Mouse (Mus musculus) heart, embryonic 15.5 days (tissue): ENCODE measurements around the gene Olfr116. TPM values are rescaled to one million over a fixed set of nuclear protein-coding genes. Genes with fewer than 3 reads are reported as not detected.

Source experiments
- ATAC-seq: fragments of 200-750 bp; cut with Nextera tagmentation; replicated peaks from 2 replicates; pipeline ENCODE4 v1.8.0; 2017; ENCODE audit warnings: low read depth, moderate TSS enrichment; ENCODE audit not compliant: insufficient number of reproducible peaks, insufficient read depth, low FRiP score
- H3K27ac ChIP-seq: fragments of 300-500 bp; sonication (generic); 2 replicates; pipeline ENCODE4 v1.5.1; 2015; ENCODE audit warnings: mild to moderate bottlenecking, inconsistent platforms
- H3K27me3 ChIP-seq: fragments of 300-500 bp; sonication (generic); 2 replicates; pipeline ENCODE4 v1.6.1; 2015; ENCODE audit warnings: inconsistent platforms
- H3K36me3 ChIP-seq: fragments of 300-500 bp; sonication (generic); 2 replicates; pipeline ENCODE4 v1.6.1; 2015; ENCODE audit warnings: mild to moderate bottlenecking, inconsistent platforms
- H3K4me1 ChIP-seq: fragments of 300-500 bp; sonication (generic); replicated peaks from 2 replicates; pipeline ENCODE4 v1.6.1; 2015; ENCODE audit warnings: inconsistent platforms
- H3K4me2 ChIP-seq: fragments of 300-500 bp; sonication (generic); 2 replicates; pipeline ENCODE4 v1.6.1; 2015; ENCODE audit warnings: inconsistent platforms, mild to moderate bottlenecking, moderate library complexity
- H3K4me3 ChIP-seq: fragments of 300-500 bp; sonication (generic); 2 replicates; pipeline ENCODE4 v1.5.1; 2015; ENCODE audit warnings: mild to moderate bottlenecking, inconsistent platforms
- H3K9ac ChIP-seq: fragments of 300-500 bp; sonication (generic); 2 replicates; pipeline ENCODE4 v1.6.1; 2015; ENCODE audit warnings: mild to moderate bottlenecking, inconsistent platforms
- H3K9me3 ChIP-seq: fragments of 300-500 bp; sonication (generic); replicated peaks from 2 replicates; pipeline ENCODE4 v1.6.1; 2016; ENCODE audit warnings: inconsistent platforms
- WGBS: fragments of 180-500 bp; shearing (Covaris S2); methylation state at CpG from one replicate; pipeline ENCODE4 v1.1.7; 2015; ENCODE audit warnings: mixed read lengths; 5-methylcytosine and 5-hydroxymethylcytosine counted together
- polyA plus RNA-seq: library from polyadenylated mRNA; unstranded; fragments of >200 nt; fragmentation: Nextera tagmentation; extraction: Ambion mirVana; gene quantifications from 2 replicates; pipeline ENCODE4 v1.2.1, GENCODE M21; 2015

The Olfr116 gene
- polyA plus RNA-seq = not detected in 2 replicates

- H3K4me1 ChIP-seq = no peaks in the 10 kb centered on the region
- H3K27ac ChIP-seq = no peak within 1 kb of the TSS
- WGBS = 77% methylated on average over 2 of the region's 2 CpGs
- no peaks in the 10 kb centered on the region; the same call in 1 of the 2 replicates for H3K9me3 ChIP-seq
- no peaks in the 10 kb centered on the region for H3K27me3 ChIP-seq
- no peak within 1 kb of the TSS for H3K9ac ChIP-seq
- no peak for ATAC-seq
- H3K36me3 ChIP-seq = no peaks in the 10 kb centered on the region
- no peak within 1 kb of the TSS for H3K4me2 ChIP-seq
- H3K4me3 ChIP-seq = no peak within 1 kb of the TSS
These were observed at the start of gene Olfr116, which contains the start of gene Olfr115 for GRCm38 (mm10) chr17:37627009-37627408. Gene Olfr116, minus strand, starts transcription at chr17:37627199. Gene Olfr115, minus strand, starts transcription at chr17:37627109.

GRCm38 (mm10) chr17:37666688-37667087, 39.7 kb upstream of the Olfr116 start, which contains the start of gene Olfr118:
Gene Olfr118, plus strand, starts transcription at chr17:37666988.
- no peak for ATAC-seq
- H3K4me2 ChIP-seq = no peak within 1 kb of the TSS
- 50% methylated on average over 2 of the region's 2 CpGs for WGBS

GRCm38 (mm10) chr17:37663682-37664081, 36.7 kb upstream of the Olfr116 start, which contains the start of gene Olfr117:
Gene Olfr117, minus strand, starts transcription at chr17:37663782.
- WGBS = 60% methylated on average over 1 of the region's 1 CpGs
- H3K4me2 ChIP-seq = no peak within 1 kb of the TSS
- no peak within 1 kb of the TSS for H3K4me3 ChIP-seq
- no peak within 1 kb of the TSS for H3K9ac ChIP-seq
- H3K9me3 ChIP-seq = no peaks in the 10 kb centered on the region
- H3K27me3 ChIP-seq = no peaks in the 10 kb centered on the region
- no peaks in the 10 kb centered on the region for H3K4me1 ChIP-seq
- no peaks in the 10 kb centered on the region for H3K36me3 ChIP-seq
- ATAC-seq = no peak
- H3K27ac ChIP-seq = no peak within 1 kb of the TSS

More at GRCm38 (mm10) chr17:37666688-37667087, 39.7 kb upstream of the Olfr116 start, which contains the start of gene Olfr118:
- no peaks in the 10 kb centered on the region for H3K27me3 ChIP-seq
- H3K27ac ChIP-seq = no peak within 1 kb of the TSS
- H3K4me3 ChIP-seq = no peak within 1 kb of the TSS
- no peak within 1 kb of the TSS for H3K9ac ChIP-seq
- no peaks in the 10 kb centered on the region for H3K4me1 ChIP-seq
- H3K9me3 ChIP-seq = no peaks in the 10 kb centered on the region
- H3K36me3 ChIP-seq = no peaks in the 10 kb centered on the region

- Histone ChIP-seq H3K4me2 (no peak within 1 kb of the TSS), H3K36me3 (no peaks in the 10 kb centered on the region), H3K9me3 (no peaks in the 10 kb centered on the region), H3K27ac (no peak within 1 kb of the TSS), H3K27me3 (no peaks in the 10 kb centered on the region), H3K4me3 (no peak within 1 kb of the TSS), H3K9ac (no peak within 1 kb of the TSS), H3K4me1 (no peaks in the 10 kb centered on the region)
- ATAC-seq = no peak
These were observed 34.4 kb downstream of the Olfr116 start, which contains the start of gene Olfr114 for GRCm38 (mm10) chr17:37592643-37593042. Gene Olfr114, minus strand, starts transcription at chr17:37592743.

- no peak within 1 kb of the TSS for H3K4me2 ChIP-seq
- H3K27me3 ChIP-seq = no peaks in the 10 kb centered on the region
- no peak for ATAC-seq
- H3K4me3 ChIP-seq = no peak within 1 kb of the TSS
- no peaks in the 10 kb centered on the region for H3K4me1 ChIP-seq
- no peaks in the 10 kb centered on the region for H3K9me3 ChIP-seq
- H3K27ac ChIP-seq = no peak within 1 kb of the TSS
- H3K36me3 ChIP-seq = no peaks in the 10 kb centered on the region
- no peak within 1 kb of the TSS for H3K9ac ChIP-seq
These were observed 49.4 kb downstream of the Olfr116 start, which contains the start of gene Olfr113 for GRCm38 (mm10) chr17:37577563-37577962. Gene Olfr113, minus strand, starts transcription at chr17:37577663.

Other genes starting within 250 kb of the Olfr116 start
- gene Olfr105-ps, start 248.2 kb downstream of the Olfr116 start, polyA plus RNA-seq = not detected in 2 replicates
- not detected in 2 replicates for gene Olfr106-ps, start 236.8 kb downstream of the Olfr116 start, polyA plus RNA-seq
- gene Olfr107, start 228.0 kb downstream of the Olfr116 start, polyA plus RNA-seq = not detected in 2 replicates
- gene Olfr108, start 181.7 kb downstream of the Olfr116 start, polyA plus RNA-seq = not detected in 2 replicates
- gene Olfr109, start 168.3 kb downstream of the Olfr116 start, polyA plus RNA-seq = not detected in 2 replicates
- gene H2-M2, start 143.6 kb downstream of the Olfr116 start, polyA plus RNA-seq = 0.24 TPM in 1 of 2 replicates, not detected in the other
- not detected in 2 replicates for gene Olfr110, start 134.7 kb downstream of the Olfr116 start, polyA plus RNA-seq
- gene Olfr111, start 119.2 kb downstream of the Olfr116 start, polyA plus RNA-seq = not detected in 2 replicates
- gene Olfr112, start 57.7 kb downstream of the Olfr116 start, polyA plus RNA-seq = not detected in 2 replicates
- gene Olfr113, start 49.5 kb downstream of the Olfr116 start, polyA plus RNA-seq = not detected in 2 replicates
- not detected in 2 replicates for gene Olfr114, start 34.5 kb downstream of the Olfr116 start, polyA plus RNA-seq
- not detected in 2 replicates for gene Olfr115, start 90 bp downstream of the Olfr116 start, polyA plus RNA-seq
- not detected in 2 replicates for gene Olfr117, start 36.6 kb upstream of the Olfr116 start, polyA plus RNA-seq
- gene Olfr118, start 39.8 kb upstream of the Olfr116 start, polyA plus RNA-seq = not detected in 2 replicates
- gene Olfr119, start 69.4 kb upstream of the Olfr116 start, polyA plus RNA-seq = not detected in 2 replicates
- not detected in 2 replicates for gene Olfr120, start 94.6 kb upstream of the Olfr116 start, polyA plus RNA-seq
- gene Olfr121, start 121.7 kb upstream of the Olfr116 start, polyA plus RNA-seq = not detected in 2 replicates
- gene Olfr122, start 141.4 kb upstream of the Olfr116 start, polyA plus RNA-seq = not detected in 2 replicates
- gene Olfr123, start 166.3 kb upstream of the Olfr116 start, polyA plus RNA-seq = not detected in 2 replicates
- not detected in 2 replicates for gene Olfr124, start 172.7 kb upstream of the Olfr116 start, polyA plus RNA-seq
- gene Olfr125, start 205.8 kb upstream of the Olfr116 start, polyA plus RNA-seq = not detected in 2 replicates
- not detected in 2 replicates for gene Olfr126, start 220.3 kb upstream of the Olfr116 start, polyA plus RNA-seq